Mouse (Mus musculus): Measurements from ENCODE around the gene Frmd4b.
"Not testable (repeated sequence)": the region's sequence is repeated elsewhere in the genome, so short reads cannot be mapped to it uniquely, and the experiment has no call there.

Gene Frmd4b

DNA sequence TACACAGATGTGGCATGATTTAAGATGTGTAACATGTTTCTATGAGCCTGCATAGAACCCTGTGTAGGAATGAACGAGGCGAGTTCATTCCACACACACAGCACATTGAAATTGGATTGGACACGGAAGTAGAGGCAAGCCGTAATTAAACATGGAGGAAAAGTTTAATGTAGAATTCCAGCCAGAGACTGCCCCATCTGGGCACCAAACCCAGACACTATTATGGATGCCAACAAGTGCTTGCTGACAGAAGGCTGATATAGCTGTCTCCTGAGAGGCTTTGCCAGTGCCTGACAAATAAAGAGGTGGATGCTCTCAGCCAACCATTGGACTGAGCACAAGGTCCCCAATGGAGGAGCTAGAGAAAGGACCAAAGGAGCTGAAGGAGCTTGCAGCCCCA lies 201.8 kb downstream of the Frmd4b start:
- not testable (repeated sequence) for DNase-seq (ENCODE audit: low read depth, low spot score)

DNA sequence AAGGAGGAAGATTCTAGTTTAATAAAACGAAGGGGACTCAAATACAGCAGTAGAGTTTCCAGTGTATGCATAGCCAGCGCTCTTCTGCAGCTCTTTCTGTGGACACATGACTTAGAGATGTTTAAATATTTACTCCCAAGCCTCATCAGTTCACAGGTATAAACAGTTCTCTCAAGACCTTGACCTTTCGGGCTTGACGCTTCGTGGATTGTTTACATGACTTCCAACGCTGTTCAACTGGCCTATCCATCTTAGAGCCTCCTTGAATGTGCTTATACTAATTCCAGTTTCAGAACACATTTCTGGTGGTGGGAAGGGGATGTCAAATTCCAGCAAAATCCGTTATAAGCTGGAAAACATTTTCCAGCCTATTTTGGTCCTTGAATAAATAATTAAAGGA lies 203.9 kb downstream of the Frmd4b start:
- no peak for DNase-seq (ENCODE audit: low read depth, low spot score)

DNA sequence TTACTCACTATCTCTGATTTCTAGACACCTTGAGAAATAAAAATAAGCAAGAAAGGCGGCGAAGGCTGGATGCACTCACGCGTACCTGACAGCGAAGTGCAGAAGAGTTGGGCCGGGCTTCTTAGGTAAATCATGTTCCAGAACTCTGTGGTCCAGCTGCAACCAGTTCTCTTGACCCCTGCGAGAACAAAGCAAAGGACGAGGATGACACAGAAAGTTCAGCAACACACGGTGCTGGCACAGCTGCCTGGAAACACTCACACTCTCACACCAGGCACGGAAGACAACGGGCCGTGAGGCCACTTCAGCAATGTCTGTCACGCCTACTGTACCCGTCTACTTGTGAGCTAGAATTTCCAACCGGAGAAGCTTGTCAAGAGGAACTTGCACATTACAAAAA lies 204.9 kb downstream of the Frmd4b start:
- peak; percentile 19 for DNase-seq (ENCODE audit: low read depth, low spot score)

DNA sequence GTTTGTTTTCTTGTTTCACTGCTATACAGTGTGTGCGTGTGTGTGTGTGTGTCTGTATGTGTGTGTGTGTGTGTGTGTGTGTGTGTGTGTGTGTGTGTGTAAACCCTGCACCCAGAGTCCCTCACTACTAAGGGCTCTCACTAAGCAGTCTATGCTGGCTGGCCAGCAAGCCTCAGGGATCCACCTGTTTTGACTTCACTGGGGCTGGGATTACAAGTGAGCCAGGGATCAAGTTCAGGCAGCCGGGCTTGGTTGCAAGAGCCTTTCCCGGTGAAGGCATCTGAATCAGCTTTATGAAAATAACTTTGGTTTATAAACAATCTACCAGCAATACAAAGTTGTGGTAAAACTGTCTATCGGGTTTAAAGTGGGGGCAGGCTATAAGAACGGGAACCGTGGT lies 206.0 kb downstream of the Frmd4b start:
- no peak for DNase-seq (ENCODE audit: low read depth, low spot score)

DNA sequence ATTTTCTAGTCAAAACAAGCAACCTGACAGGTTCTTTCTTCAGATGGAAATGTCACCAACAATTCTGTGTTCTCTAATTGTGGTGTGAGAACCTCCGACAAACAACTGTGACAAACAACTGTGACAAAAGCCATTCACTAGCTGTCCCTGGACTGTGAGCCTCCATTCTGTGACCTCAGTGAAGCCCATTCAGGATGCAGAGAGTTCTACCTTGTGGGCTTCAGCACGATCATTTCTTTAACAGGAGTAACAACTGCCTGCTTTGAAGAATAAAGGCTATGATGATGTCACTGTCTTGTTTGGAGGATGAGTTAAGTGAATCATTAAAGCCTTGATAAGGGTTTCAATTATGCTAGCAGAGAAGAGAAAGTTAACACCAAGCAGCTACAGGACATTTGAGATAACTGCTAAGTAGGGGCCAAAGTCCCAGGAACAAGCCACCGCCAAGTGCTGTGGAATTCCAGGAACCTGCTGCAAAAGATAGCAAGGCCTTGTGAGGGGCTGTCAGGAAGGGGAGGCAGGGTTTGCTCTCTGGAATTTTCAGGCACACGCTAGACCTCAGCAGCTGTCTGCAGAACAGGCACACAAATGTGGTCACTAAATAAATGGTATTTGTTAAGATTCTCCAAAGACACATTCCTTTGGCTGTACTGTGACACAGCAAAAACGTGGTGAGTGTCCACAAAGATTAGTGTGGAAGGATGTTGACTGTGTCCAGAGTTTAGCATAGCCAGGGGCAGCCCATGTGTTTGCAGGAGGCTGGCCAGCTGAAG lies 207.7 kb downstream of the Frmd4b start:
- DNase-seq (ENCODE audit: low read depth, low spot score): no peak

DNA sequence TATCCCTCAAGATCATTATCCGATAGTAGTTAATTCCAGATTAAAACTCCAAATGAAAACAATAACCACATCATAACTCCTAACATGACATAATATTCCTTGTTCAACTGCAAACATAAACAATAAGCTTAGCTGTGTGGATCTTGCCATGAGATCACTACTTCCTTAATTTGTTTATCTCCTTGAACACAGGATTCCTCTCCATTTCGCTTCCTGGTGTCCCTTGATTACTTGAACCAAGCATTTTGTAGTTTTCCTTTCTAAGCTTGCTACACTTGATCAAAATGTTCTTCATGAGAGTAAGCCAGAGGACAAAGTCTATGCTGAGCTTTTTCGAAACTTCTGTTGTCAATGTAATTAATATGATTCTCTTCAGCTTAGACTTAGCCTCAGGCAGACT lies 209.4 kb downstream of the Frmd4b start:
- DNase-seq (ENCODE audit: low read depth, low spot score): no peak

DNA sequence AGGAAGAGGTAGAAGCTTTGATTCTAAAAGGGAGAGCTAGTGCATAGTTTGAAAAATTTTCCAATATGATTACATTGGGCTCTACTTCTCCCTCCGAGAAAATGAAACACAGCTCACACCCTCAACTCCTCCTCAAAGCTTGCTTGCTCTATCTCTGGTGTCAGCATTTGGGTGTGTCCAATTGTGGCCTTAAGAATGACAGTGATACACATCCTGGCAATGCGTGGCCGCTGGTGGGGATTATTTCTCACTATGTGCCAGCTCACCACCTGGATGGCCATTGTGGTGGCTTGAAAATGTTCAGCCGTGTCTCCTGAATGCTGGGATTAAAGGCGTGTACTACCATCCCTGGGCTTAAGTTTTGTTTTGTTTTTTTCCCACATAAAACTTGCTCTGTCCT lies 209.9 kb downstream of the Frmd4b start:
- no peak for DNase-seq (ENCODE audit: low read depth, low spot score)

DNA sequence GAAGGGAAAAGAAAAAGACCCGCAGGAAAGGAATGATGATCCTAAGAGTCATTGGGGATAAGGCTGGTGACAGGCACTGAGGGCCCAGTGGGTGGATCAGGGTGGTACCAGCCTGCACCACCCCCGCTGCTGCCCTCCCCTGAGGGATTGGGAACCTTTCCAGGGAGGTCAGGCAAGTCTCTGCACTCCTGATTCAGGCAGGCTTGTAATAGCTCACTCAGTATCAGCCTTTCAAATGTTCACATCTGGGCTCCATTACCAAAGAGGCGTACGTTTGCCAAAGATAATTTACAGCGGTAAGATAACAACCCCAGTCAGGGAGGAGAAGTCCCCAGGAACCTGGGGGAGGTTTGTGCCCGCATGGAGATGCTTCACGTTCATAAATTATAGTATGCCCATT lies 212.0 kb downstream of the Frmd4b start:
- DNase-seq (ENCODE audit: low read depth, low spot score): no peak

DNA sequence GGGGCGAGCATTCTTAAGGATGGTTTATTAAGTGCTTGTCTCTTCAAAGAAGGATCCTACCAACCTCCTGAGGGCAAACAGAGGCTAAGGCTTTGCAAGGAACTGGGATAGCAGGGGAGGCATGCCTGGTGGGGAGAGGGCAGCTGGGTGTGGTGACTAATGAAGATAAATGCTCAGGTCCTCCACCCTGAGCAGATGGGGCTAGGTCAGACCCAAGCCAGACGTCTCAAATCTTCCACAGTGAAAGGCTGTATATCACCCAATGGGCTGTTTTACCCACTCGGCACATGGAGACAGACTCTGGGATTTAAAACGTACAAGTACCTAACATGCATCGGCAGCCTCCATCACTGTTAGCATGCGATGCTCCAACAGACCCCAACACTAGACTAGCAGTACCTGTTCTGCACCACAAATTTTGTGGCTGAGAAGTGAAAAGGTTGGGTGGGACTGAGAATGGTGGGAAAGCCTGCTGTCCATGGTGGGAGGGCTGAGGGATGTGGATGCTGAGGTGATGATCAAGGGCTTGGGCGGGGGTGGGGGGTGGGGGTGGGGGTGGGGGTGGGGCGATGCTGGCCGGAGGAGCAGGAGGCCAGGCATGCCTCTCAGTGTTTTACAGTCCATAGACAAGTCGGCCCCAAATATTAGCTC lies 214.4 kb downstream of the Frmd4b start:
- DNase-seq (ENCODE audit: low read depth, low spot score): peak; percentile 37

DNA sequence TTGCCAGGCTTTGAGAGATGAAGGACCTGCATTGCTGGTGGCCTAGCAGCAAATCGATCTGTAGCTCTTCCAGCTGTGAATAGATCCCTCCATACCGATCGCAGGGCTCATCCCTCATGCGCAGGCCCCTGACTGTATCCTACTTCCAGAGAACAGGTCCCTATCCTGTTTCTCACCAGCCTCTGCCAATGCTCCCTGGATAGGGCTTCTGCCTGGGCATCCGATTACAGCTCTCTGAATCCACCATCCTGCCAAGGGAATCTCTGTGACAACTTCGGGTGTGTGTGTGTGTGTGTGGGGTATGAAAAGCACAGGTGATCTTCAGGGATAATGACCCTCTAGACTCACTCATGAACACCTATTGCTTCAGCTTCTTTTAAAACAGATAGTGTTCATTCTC lies 216.9 kb downstream of the Frmd4b start:
- no peak for DNase-seq (ENCODE audit: low read depth, low spot score)

DNA sequence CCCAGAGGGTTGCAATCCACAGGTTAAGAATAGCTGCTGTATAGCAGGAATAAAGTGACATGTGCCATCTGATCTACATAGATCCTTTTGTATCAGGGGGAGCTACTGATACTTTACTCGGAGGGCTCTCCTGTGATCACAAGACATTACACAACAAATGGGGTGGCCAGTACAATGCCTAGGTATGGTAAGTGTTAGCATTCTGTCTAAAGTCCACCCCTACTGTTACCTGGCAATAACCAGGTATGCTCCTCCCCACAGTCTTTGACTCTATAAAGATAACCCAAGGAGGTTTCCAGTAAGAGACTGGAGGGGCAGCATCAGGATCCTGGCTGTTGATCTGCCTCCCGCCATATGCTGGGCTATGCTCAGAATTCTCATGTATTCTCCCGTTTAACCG lies 219.4 kb downstream of the Frmd4b start:
- no peak for DNase-seq (ENCODE audit: low read depth, low spot score)

DNA sequence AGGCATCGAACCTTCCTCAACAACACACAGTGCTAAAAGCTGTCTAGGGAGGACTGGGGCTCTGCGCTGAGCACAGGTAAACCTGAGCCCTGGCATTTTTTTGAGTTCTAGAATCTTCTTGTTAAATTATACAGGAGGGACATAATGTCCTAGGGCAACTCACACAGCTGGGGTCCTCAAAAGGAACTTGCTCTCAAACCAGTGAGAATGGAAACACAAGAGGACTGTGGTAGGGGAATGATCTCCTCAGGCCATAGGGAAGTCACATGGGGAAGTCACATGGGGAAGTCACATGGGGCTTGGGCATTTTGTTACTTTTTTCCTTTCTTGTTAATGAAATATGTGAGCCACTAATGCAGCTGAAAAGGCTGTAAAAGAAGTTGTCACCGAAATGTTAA lies 220.4 kb downstream of the Frmd4b start:
- DNase-seq (ENCODE audit: low read depth, low spot score): peak; percentile 62

DNA sequence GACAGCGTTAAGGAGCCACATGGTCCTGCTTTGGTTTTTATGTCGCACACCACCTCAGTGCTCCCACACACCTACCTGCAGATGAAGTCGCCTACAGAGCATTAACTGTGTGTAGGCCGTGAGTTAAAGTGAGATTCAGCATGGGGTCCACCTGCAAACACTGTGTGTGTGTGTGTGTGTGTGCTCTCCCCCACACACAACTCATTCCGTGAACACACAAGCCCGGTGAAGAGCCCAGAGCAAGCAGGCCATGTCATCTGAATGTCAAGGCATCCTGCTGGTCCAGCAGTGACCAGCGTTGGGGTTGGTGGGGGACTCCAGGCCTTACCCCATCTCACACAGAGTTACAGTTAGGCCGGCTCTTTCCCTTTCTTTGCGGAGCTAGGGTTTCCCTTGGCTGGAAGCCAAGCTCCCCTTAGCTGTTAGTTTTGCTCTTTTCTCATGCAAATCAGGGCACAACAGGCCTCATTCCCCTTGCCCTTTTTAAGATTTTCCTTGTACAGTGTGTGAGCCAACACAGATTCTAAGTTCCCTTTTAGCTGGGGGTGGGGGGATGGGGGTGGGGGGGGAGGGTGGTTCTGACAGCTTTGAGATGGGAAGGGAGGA lies 220.9 kb downstream of the Frmd4b start:
- peak; percentile 95 for DNase-seq (ENCODE audit: low read depth, low spot score)

DNA sequence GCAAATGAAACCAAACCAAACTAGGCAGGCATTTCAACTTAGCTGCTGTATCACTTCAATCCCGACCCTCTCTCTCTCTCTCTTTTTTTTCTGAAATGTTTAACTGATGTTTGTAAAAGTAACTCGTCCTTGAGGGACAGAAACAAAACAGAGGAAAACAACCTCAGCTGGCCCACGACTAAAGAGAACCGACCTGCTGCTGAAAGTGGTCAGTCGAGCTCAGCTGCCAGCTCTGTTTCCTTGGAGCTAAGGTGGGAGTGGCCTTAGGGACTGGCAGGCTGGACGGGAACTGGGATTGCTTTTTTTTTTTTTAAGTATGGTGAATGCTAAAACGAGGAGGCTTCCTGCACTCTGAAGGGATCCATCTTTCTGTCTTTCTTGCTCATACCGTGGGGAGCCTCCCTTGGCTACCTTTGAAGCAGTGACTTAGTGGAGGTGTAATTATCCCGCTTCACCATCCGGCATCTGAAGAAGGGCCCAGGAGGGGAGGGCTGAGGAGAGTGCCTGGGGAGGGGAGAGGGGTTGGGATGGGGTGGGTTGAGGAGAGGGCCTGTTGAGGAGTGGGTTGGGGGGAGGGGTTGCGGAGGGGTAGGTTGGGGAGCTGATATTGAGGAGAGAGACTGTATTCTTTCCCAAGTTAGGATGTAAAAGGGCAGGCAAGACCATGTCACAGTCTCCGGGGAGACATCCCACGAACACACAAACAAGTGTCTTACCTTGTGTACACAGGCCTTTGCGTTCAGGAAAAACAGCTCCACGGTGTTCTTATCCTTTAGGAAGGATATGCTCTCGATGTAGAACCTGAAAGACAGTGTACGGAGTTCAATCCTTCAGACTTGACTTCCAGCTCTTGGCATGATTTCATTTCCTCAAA lies 221.6 kb downstream of the Frmd4b start:
- no peak for DNase-seq (ENCODE audit: low read depth, low spot score)

DNA sequence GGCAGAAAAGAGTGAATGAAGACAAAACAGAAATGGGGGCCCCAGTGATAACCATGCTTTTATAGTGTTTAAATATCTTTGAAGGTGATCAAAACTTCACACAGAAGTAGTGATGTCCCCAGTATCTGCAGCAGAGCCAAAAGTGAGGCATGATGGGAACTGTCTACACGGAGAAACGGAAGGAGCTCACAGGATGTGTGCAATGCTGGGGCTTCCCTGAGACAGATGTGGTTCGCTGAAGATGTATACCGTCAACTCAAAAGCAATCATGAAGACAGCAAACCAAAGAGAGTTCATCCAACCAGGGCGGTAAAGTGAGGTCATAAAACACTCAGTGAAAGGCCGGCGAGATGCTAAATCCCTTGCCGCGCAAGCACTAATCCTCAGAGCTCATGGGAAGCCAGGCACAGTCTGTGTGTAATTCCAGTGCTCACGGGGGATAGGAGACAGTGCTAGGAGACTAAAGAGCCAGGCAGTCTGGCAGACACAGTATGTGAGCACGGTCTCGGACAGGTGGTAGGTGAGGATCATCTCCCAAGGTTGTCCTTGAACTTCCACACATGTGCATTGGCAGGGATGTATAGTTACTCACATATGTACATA lies 222.8 kb downstream of the Frmd4b start:
- DNase-seq (ENCODE audit: low read depth, low spot score): no peak

DNA sequence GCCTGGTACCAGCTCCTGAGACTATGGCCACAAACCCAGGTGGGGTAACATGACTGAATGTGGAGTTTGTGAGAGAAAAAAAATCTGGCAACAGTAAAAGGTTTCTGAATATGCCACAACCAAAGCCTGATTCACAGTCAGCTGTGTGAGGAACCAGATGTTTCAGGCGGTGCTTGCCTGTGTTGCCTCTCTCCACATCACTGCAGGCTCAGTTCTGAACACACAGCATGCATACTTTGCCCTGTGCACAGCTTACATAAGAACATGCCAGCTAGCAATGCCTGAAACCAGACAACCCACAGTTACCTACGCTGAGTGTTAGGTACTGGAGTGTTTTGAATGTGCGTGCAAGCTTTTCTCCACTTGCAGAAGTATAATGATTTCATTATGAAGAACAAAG lies 224.4 kb downstream of the Frmd4b start:
- no peak for DNase-seq (ENCODE audit: low read depth, low spot score)

DNA sequence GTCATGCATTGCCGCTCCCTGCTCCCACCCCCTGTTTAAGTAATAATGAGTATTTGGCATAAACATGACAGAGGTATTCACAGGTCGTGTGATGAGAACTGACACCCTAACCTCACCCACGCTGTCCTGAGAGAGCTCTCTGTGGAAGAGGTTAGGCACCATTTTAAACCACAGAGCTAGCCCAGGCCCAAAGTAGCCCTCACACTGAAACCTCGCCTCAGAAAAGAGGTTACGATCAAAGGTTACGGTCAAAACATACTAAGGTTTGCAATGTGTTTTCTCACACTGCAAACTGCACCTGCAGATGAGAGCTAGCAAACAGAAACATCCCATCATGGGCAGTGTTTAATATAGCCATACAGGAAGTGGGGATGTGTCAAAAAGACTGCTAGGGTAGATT lies 230.0 kb downstream of the Frmd4b start:
- DNase-seq (ENCODE audit: low read depth, low spot score): no peak

DNA sequence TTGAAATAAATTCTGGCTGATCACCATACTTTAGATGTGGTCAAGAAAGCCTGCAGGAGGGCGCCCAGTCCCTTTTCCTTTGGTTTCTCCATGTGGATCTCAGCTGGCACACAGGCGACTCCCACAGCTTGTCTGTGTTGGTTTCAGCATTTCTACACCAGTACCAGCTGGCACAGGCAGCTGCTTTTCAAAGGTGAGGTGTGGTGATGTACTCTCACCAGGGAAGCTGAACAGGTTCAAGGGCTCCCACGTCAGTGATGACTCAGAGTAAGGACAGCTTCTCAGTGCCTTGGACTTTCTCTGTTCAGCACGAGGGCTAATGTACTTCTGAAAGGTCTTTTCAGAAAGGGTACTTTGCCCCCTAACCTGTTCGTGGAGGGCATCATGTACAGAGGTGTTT lies 232.4 kb downstream of the Frmd4b start:
- no peak for DNase-seq (ENCODE audit: low read depth, low spot score)

DNA sequence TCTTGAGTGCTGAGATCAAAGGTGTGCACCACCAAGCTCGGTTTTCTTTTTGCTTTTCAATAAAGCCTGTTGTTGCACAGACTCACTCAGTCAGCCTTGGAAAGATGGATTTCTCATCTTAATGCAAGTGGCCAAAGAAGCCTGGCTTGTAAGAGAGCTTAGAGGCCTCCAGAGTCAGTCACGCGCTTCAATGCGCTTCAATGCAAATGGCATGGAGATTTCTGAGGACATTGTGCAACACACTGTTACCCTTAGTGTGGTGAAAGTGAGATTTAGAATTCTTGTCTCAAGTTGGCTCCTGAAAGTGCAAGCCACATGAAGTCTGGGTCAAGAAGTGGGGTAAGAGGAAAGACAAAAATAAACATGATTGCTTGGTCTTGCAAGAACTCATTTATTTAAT lies 236.1 kb downstream of the Frmd4b start:
- DNase-seq (ENCODE audit: low read depth, low spot score): no peak

DNA sequence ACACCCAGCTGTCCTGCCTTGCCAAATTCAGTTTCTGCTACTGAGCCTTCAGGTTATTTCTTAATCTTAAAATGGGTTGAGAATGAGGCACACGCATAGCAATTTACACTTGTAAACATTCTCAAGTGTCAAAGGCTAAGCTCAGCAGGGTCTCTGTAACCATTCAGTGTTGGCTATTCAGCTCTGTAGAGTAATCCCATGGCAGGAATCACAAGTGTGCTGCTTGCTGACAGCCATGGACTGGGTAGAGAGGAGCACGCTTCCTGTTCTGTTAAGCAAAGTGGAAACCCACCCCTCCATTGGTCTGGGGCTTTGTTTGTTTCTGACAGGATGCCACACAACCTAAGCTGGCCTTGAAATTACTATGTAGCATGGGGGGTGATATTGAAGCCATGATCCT lies 246.4 kb downstream of the Frmd4b start:
- DNase-seq (ENCODE audit: low read depth, low spot score): no peak

DNA sequence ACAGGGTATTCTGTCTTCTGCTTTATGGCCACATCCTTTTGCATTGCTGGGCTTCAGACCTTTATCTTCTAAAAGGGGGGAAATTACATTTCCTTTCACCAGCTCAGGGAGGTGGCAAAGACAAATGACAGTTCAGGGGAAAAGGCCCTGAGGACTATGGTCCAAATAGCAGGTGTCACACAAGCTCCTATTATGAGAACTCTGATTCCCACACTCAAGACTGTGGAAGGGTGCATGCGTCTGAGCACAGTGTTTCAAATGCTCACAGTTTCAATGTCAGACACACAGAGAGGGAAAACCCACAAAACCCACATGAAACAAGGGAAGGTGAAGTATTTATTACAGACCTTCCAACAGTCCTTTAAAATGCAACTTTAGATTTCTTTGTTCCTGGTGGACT lies 246.9 kb downstream of the Frmd4b start:
- no peak for DNase-seq (ENCODE audit: low read depth, low spot score)

DNA sequence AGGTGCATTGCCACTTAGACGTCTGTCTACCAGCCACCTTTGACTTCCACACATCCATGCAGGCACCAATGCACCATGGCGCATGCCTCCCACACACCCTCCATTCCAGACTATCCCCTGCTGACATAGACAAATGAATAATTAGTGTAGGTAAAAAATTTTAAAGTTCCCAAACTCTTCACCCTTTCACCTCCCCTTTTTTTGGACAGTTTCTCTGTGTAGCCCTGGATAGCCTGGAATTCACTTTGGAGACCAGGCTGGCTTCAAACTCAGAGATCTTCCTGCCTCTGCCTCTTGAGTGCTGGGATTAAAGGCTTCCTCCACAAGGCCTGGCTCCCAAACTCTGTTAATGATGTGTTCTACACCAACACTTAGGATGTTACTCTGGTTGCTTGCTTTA lies 253.5 kb downstream of the Frmd4b start:
- DNase-seq (ENCODE audit: low read depth, low spot score): no peak
